Mouse (Mus musculus) cerebellum, adult 2 months (tissue): ENCODE measurements around the gene Prdm2. TPM values are rescaled to one million over a fixed set of nuclear protein-coding genes. Genes with fewer than 3 reads are reported as not detected.

Experiments
- DNase-seq, 2 experiments: peaks; one replicate each; pipeline ENCODE4 v3.0.0; 2021
- H3K27ac ChIP-seq: fragments of 200-500 bp; 2 replicates; pipeline ENCODE4 v1.5.1; 2012; ENCODE audit warnings: low read length, control low read depth, inconsistent platforms; ENCODE audit not compliant: insufficient read depth
- H3K27me3 ChIP-seq: fragments of 200-500 bp; 2 replicates; pipeline ENCODE4 v1.6.1; 2012; ENCODE audit warnings: inconsistent platforms, mild to moderate bottlenecking, low read length, moderate library complexity; ENCODE audit not compliant: control insufficient read depth, insufficient read depth
- H3K4me1 ChIP-seq: fragments of 200-500 bp; 2 replicates; pipeline ENCODE4 v1.6.1; 2011; ENCODE audit warnings: low read length; ENCODE audit not compliant: control insufficient read depth, insufficient read depth
- H3K4me3 ChIP-seq: fragments of 200-500 bp; replicated peaks from 2 replicates; pipeline ENCODE3; 2011; ENCODE audit warnings: mild to moderate bottlenecking, low read depth, low read length, control low read depth; ENCODE audit not compliant: insufficient read depth
- CTCF ChIP-seq: fragments of 200-500 bp; IDR thresholded peaks from 2 replicates; pipeline ENCODE4 v1.5.1; 2011; ENCODE audit warnings: low read depth, mild to moderate bottlenecking, control low read depth, low read length, moderate library complexity, borderline replicate concordance; ENCODE audit not compliant: insufficient read depth
- POLR2A ChIP-seq: fragments of 200-500 bp; IDR thresholded peaks from 2 replicates; pipeline ENCODE4 v1.6.1; 2011; ENCODE audit warnings: low read length, control low read depth, borderline replicate concordance; ENCODE audit not compliant: insufficient read depth
- WGBS: fragments of 180-500 bp; shearing (Covaris S2); methylation state at CpG from one replicate; pipeline ENCODE4 v1.1.7; 2018; 5-methylcytosine and 5-hydroxymethylcytosine counted together
- polyA plus RNA-seq: library from polyadenylated mRNA; depleted of rRNA; stranded (reverse); fragments of >200 nt; gene quantifications from 2 replicates; pipeline ENCODE4 v1.2.3, GENCODE M21; 2012

Prdm2 gene
- polyA plus RNA-seq, 1 experiment, result 21.9 TPM

DNA sequence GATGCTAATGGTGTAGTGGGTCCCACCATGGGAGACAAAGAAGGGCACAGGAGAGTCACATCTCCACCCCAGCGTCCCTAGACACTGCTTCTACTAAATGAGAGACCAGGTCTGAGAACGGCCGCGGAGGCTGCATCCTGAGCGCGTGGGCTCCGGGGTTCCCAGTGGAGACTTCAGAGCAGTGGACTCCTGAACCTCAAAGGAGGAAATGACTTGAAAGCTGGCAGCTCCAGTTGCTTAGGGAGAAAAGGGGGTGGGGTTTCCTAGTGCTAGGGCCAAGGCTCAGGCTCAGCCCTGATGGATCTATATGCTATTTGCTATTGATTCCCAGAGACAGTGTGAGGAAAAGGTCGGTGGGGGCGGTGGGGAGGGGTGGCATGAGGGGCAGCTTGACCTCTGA, 104.2 kb downstream of the Prdm2 start:
- no peak overlapping the region for H3K4me3 ChIP-seq
- no peak overlapping the region for H3K27ac ChIP-seq
- DNase-seq, result no peak
- H3K4me1 ChIP-seq, result peaks cover 6% of the 10 kb centered on the region
- H3K27me3 ChIP-seq, result no peaks in the 10 kb centered on the region
- TF ChIP-seq CTCF (no peak), POLR2A (no peak)
- WGBS, result 63% methylated on average over 9 of the region's 9 CpGs

DNA sequence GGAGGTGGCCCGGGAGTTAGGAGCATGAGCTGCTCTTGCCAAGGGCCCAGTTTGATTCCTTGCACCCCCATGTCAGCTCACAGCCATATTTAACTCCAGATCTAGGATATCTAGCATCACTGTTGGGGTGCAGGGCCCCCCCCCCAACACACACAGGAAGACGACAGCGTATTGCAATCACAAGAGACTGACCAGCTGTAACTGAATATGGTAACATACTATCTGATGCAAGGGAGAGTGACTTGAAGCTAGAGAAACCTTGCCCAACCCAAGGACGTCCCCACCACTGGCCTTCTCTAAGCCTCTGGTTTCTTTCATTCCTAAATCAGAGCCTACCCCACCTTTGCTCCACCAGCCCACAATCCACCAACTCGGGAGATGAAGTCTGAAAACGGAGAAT, 105.8 kb downstream of the Prdm2 start:
- no peaks in the 10 kb centered on the region for H3K27me3 ChIP-seq
- no peak overlapping the region for H3K4me3 ChIP-seq
- no peak overlapping the region for H3K27ac ChIP-seq
- TF ChIP-seq CTCF (no peak), POLR2A (no peak)
- DNase-seq, result no peak
- WGBS, result 79% methylated on average over 6 of the region's 6 CpGs
- H3K4me1 ChIP-seq, result peaks cover 1% of the 10 kb centered on the region

DNA sequence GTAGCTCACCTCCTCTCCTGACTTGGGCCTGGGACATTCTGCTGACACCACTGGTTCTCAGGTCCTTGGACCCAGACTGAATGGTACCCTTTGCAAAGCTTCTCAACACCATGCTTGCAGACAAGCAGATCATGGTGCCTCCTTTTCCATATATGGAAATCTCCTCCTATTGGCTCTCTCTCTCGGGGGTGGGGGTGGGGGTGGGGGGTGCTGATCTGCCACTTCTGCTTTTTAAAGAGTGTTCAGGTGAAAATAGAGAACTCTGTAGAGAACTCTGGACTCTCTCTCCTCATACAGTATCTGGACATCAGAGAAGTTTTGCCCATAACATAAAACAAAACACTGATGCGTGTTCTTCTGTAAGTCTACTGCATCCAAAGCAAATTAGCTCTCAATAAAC, 106.2 kb downstream of the Prdm2 start:
- Histone ChIP-seq H3K27ac (no peak overlapping the region), H3K4me3 (no peak overlapping the region), H3K27me3 (no peaks in the 10 kb centered on the region), H3K4me1 (no peaks in the 10 kb centered on the region)
- TF ChIP-seq CTCF, result no peak
- TF ChIP-seq POLR2A, result no peak
- 82% methylated on average over 2 of the region's 2 CpGs for WGBS
- no peak for DNase-seq

DNA sequence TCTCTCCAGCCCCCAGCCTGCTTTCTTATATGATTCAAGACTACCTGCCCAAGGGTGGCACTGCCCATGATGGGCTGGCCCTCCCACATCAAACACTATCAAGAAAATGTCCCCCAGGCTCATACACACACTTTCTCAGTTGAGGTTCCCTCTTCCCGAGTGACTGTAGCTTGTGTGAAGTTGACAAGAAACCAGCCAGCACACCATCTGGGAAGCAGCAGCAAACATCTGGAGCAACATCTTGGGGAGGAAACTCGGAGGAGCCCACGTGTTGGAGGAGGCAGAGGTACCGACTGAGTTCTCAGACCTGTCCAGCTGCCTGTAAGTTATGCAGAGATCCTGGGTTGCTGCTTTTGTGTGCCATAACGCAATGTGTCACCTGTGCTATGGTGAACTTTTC, 108.1 kb downstream of the Prdm2 start:
- H3K4me1 ChIP-seq, result no peaks in the 10 kb centered on the region
- no peak for DNase-seq
- no peak overlapping the region for H3K27ac ChIP-seq
- H3K27me3 ChIP-seq, result no peaks in the 10 kb centered on the region
- TF ChIP-seq POLR2A, result no peak
- TF ChIP-seq CTCF, result no peak
- no peak overlapping the region for H3K4me3 ChIP-seq
- WGBS, result 70% methylated on average over 5 of the region's 5 CpGs

DNA sequence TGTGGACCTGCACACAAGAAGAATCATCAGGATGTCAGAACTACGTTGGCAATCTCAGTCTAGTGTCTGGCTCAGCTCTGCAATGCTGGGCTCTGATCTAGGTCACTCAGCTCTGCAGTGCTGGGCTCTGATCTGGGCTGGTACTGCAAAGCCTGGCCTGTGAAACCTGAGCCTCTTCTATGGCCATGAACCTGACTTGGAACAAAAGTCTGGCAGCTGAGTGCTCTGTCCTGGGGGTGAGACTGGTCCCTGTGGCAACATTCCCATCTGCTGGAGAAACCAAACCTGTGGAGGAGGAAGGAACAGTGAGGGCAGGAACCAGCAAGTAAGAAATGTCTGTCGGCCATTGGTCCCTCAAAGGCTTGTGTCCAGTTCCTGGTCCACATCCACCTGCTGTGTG, 109.0 kb downstream of the Prdm2 start:
- Histone ChIP-seq H3K4me1 (no peaks in the 10 kb centered on the region), H3K4me3 (no peak overlapping the region), H3K27ac (no peak overlapping the region), H3K27me3 (no peaks in the 10 kb centered on the region)
- TF ChIP-seq POLR2A, result no peak
- TF ChIP-seq CTCF, result no peak
- 3% methylated on average over 2 of the region's 2 CpGs for WGBS
- DNase-seq, result no peak

DNA sequence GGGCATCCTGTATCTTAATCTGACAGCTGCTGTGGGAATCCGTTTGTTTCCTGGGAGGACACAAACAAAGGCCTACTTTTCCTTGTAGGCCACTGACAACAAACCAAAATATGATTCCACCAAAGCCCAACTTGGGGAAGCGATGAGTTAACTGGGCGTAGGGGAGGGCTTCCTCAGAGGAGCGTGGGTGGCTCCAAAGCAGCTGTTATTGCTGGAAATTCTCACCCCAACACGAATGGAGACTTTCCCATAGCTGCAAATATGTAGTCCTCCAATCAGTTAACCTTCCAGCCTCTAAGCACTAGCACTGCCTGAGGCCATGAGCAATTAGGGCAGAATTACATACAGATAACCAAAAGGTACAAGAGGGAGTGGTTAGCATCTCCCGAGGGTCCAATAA, 112.6 kb downstream of the Prdm2 start:
- no peak overlapping the region for H3K27ac ChIP-seq
- DNase-seq, result no peak
- H3K4me3 ChIP-seq, result no peak overlapping the region
- TF ChIP-seq POLR2A (no peak), CTCF (no peak)
- WGBS, result 51% methylated on average over 6 of the region's 6 CpGs
- no peaks in the 10 kb centered on the region for H3K27me3 ChIP-seq
- H3K4me1 ChIP-seq, result no peaks in the 10 kb centered on the region

DNA sequence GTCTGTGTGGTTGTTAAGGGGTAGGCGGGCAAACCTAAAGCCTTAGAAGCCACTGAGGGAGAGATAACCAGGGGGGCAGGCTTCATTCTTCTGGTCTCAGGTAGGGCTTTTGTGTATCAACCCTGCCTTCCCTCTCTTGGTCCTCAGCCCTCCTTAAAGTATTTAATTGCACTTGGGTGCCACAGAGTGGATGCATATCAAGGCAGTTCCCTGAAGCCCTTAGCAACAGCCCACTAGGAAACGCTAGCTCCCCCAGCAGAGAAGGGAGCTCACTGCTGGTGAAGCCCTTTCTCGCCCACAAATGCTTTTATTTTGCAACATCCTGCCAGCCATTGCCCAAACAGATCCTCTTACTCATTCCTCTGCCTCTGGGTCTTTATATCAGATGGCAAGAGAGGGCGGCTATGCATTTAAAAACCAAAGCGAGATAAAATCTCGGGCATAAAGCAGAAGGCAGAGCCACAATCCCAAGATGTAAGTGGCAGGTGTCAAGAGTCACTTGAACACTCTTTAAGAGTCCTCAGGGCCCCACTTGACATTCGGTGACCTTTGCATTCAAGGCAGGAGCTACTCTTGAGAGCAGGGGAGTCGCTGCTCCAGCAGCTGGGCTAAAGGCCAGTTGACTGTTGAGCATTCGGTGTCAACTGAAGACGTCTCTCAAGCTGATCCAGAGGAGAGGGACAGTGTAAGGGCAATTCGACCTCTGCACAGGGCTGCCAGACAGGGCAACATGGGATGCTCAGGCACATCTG, 113.3 kb downstream of the Prdm2 start:
- TF ChIP-seq POLR2A, result no peak
- DNase-seq, result no peak
- WGBS, result 64% methylated on average over 11 of the region's 11 CpGs

DNA sequence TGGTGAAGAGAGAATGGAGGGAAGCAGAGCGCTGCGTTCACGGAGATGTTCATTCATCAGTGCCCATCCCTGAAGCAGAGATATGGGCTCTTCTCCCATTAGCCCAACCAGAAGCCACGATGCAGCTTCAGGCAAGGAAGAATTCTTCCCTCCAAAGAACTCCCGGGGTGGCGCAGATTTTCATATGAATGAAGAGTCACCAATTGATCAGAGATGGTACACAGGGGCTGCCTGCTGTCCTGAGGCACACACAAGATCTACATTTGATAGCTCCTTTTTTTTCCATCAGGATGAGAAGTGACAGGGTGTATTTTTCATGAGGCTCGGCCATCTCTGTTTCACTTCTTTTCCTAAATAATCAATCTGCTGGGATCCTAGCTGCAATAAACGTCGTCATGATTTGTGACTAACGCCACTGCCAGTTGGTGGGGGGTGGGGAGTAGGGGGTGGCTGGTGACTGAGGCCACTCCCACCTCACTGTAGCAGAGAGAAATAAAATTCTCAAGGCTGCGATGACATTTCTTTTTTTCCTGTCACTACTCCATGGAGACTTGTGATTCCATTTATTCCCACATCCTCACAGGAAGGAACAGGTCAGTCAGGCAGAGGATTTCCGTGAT, 120.6 kb downstream of the Prdm2 start:
- DNase-seq, result no peak
- 43% methylated on average over 12 of the region's 12 CpGs for WGBS
- TF ChIP-seq CTCF (no peak), POLR2A (no peak)
- no peak overlapping the region for H3K27ac ChIP-seq
- no peaks in the 10 kb centered on the region for H3K27me3 ChIP-seq
- no peak overlapping the region for H3K4me3 ChIP-seq
- no peaks in the 10 kb centered on the region for H3K4me1 ChIP-seq

More for the DNA sequence above, 113.3 kb downstream of the Prdm2 start:
- no peaks in the 10 kb centered on the region for H3K27me3 ChIP-seq
- no peak overlapping the region for H3K27ac ChIP-seq
- no peaks in the 10 kb centered on the region for H3K4me1 ChIP-seq
- H3K4me3 ChIP-seq, result no peak overlapping the region
